Mouse (Mus musculus) limb, embryonic 14.5 days (tissue): ENCODE data around the gene Irak2. TPM values are rescaled to one million over a fixed set of nuclear protein-coding genes. Genes with fewer than 3 reads are reported as not detected.

Experiments used
- ATAC-seq: fragments of 200-750 bp; cut with Nextera tagmentation; 2 replicates; pipeline ENCODE4 v1.8.0; 2017; ENCODE audit warnings: low read depth, moderate number of reproducible peaks, moderate TSS enrichment; ENCODE audit not compliant: low FRiP score
- DNase-seq: peaks from one replicate; pipeline ENCODE4 v3.0.0-alpha.2; 2015; ENCODE audit warnings: low spot score
- H3K27ac ChIP-seq: fragments of 300-500 bp; sonication (generic); replicated peaks from 2 replicates; pipeline ENCODE4 v1.5.1; 2014; ENCODE audit warnings: low read depth, mild to moderate bottlenecking, low read length, moderate library complexity, mixed read lengths
- H3K27me3 ChIP-seq: fragments of 300-500 bp; sonication (generic); 2 replicates; pipeline ENCODE4 v1.6.1; 2014; ENCODE audit warnings: low read length, mixed read lengths; ENCODE audit not compliant: control insufficient read depth, insufficient read depth
- H3K36me3 ChIP-seq: fragments of 300-500 bp; sonication (generic); 2 replicates; pipeline ENCODE4 v1.6.1; 2014; ENCODE audit warnings: mild to moderate bottlenecking, low read length, moderate library complexity, mixed read lengths; ENCODE audit not compliant: control insufficient read depth, insufficient read depth
- H3K4me1 ChIP-seq: fragments of 300-500 bp; sonication (generic); 2 replicates; pipeline ENCODE4 v1.6.1; 2014; ENCODE audit warnings: antibody characterized with exemption, low read length, mixed read lengths; ENCODE audit not compliant: control insufficient read depth, insufficient read depth
- H3K4me2 ChIP-seq: fragments of 300-500 bp; sonication (generic); replicated peaks from 2 replicates; pipeline ENCODE4 v1.6.1; 2014; ENCODE audit warnings: low read depth, mild to moderate bottlenecking, low read length, moderate library complexity; ENCODE audit not compliant: severe bottlenecking
- H3K4me3 ChIP-seq: fragments of 300-500 bp; sonication (generic); replicated peaks from 2 replicates; pipeline ENCODE4 v1.5.1; 2014; ENCODE audit warnings: low read length
- H3K9ac ChIP-seq: fragments of 300-500 bp; sonication (generic); 2 replicates; pipeline ENCODE4 v1.6.1; 2014; ENCODE audit warnings: mild to moderate bottlenecking, low read depth, low read length, moderate library complexity; ENCODE audit not compliant: severe bottlenecking
- H3K9me3 ChIP-seq: fragments of 300-500 bp; sonication (generic); 2 replicates; pipeline ENCODE4 v1.6.1; 2016; ENCODE audit warnings: low read length; ENCODE audit not compliant: control insufficient read depth
- POLR2A ChIP-seq: fragments of 200-500 bp; IDR thresholded peaks from 2 replicates; pipeline ENCODE4 v1.8.0; 2012; ENCODE audit warnings: inconsistent platforms, mild to moderate bottlenecking, moderate library complexity, borderline replicate concordance; ENCODE audit not compliant: insufficient read depth, insufficient read length; ENCODE audit errors: extremely low read depth
- WGBS: fragments of 180-500 bp; shearing (Covaris S2); extraction: QIAGEN DNeasy Blood & Tissue Kit; methylation state at CpG from one replicate; pipeline ENCODE4 v1.1.7; 2014; 5-methylcytosine and 5-hydroxymethylcytosine counted together
- polyA plus RNA-seq, 2 experiments: library from polyadenylated mRNA; depleted of rRNA in 1 of 2; stranded (reverse) in 1 of 2; unstranded in 1 of 2; fragments of >200 nt; fragmentation: Nextera tagmentation in 1 of 2; extraction: Ambion mirVana in 1 of 2; gene quantifications; 2 replicates each; pipeline versions ENCODE4 v1.2.1 to v1.2.3; 2012 to 2014

The Irak2 gene
- polyA plus RNA-seq, 2 experiments = 3.3 to 9.0 TPM

GRCm38 (mm10) chr6:113714276-113714675 is 76.0 kb downstream of the Irak2 start:
- Histone ChIP-seq H3K4me1 (no peaks in the 10 kb centered on the region), H3K9ac (no peak overlapping the region), H3K27ac (no peak overlapping the region), H3K9me3 (no peaks in the 10 kb centered on the region), H3K4me3 (no peak overlapping the region), H3K4me2 (no peak overlapping the region), H3K36me3 (peaks cover 85% of the 10 kb centered on the region), H3K27me3 (no peaks in the 10 kb centered on the region)
- TF ChIP-seq POLR2A = no peak
- 86% methylated on average over 2 of the region's 2 CpGs for WGBS
- ATAC-seq (no peak), DNase-seq (no peak)

DNA sequence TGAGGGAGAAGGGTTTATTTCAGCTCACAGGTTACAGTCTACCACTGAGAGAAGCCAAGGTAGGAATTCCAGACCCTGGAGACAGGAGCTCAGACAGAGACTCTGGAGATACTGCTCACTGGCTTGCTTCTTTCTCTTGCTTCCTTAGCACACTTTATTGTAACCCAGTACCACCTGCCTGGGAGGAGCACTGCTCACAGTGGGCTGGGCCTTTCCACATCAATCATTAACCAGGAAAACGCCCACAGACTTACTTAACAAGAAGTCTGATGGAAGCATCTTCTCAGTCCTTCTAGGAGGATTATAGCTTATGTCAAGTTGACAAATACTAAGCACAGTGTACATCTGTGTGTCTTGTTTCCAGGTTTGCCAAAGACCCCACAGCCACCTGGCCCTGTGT is 76.5 kb downstream of the Irak2 start:
- Histone ChIP-seq H3K4me2 (no peak overlapping the region), H3K9me3 (no peaks in the 10 kb centered on the region), H3K27ac (no peak overlapping the region), H3K4me1 (no peaks in the 10 kb centered on the region), H3K9ac (no peak overlapping the region), H3K4me3 (no peak overlapping the region), H3K36me3 (peaks cover 85% of the 10 kb centered on the region), H3K27me3 (no peaks in the 10 kb centered on the region)
- DNase-seq = no peak
- TF ChIP-seq POLR2A = no peak
- no peak for ATAC-seq
- WGBS = 75% methylated on average over 1 of the region's 1 CpGs

GRCm38 (mm10) chr6:113717541-113717940 is 79.3 kb downstream of the Irak2 start:
- H3K4me1 ChIP-seq = no peaks in the 10 kb centered on the region
- H3K36me3 ChIP-seq = peaks cover 78% of the 10 kb centered on the region
- ATAC-seq (no peak), DNase-seq (no peak)
- H3K4me2 ChIP-seq = no peak overlapping the region
- no peaks in the 10 kb centered on the region for H3K9me3 ChIP-seq
- no peaks in the 10 kb centered on the region for H3K27me3 ChIP-seq
- WGBS = 84% methylated on average over 3 of the region's 3 CpGs
- H3K9ac ChIP-seq = no peak overlapping the region
- H3K27ac ChIP-seq = no peak overlapping the region
- no peak overlapping the region for H3K4me3 ChIP-seq
- TF ChIP-seq POLR2A = no peak

- H3K27ac ChIP-seq = no peak within 1 kb of the TSS
- peaks cover 73% of the 10 kb centered on the region for H3K36me3 ChIP-seq
- H3K9me3 ChIP-seq = no peaks in the 10 kb centered on the region
- 84% methylated on average over 3 of the region's 3 CpGs for whole genome bisulfite sequencing
- H3K9ac ChIP-seq = no peak within 1 kb of the TSS
- no peak within 1 kb of the TSS for H3K4me3 ChIP-seq
- no peaks in the 10 kb centered on the region for H3K27me3 ChIP-seq
- ATAC-seq = no peak
- H3K4me2 ChIP-seq = no peak within 1 kb of the TSS
- H3K4me1 ChIP-seq = no peaks in the 10 kb centered on the region
- TF ChIP-seq POLR2A = no peak
- no peak for DNase-seq
These were observed 81.6 kb downstream of the Irak2 start, which contains the start of gene Ghrl for GRCm38 (mm10) chr6:113719878-113720277. Gene Ghrl, minus strand, starts transcription at chr6:113719880.

DNA sequence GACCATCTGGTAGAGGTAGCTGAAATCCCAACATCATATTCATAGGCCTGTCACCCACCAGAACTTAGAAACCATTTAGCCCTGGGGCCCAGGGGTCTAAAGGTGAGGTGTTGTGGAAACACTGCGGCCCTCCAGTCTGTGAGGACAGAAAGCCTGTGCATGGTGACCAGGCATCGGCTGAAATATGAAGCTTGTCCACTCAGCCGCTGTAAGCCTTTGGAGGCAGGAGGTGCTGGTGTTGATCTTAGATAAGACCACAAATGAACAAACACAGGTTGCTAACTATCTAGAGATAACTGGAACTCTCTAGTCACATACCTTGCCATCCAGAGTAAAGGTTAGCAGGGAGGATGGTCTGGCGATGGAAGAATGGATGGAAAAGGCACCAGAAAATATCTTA is 82.8 kb downstream of the Irak2 start:
- Histone ChIP-seq H3K4me2 (no peak overlapping the region), H3K9me3 (no peaks in the 10 kb centered on the region), H3K27ac (no peak overlapping the region), H3K36me3 (peaks cover 73% of the 10 kb centered on the region), H3K9ac (no peak overlapping the region), H3K27me3 (no peaks in the 10 kb centered on the region), H3K4me3 (no peak overlapping the region), H3K4me1 (no peaks in the 10 kb centered on the region)
- DNase-seq (no peak), ATAC-seq (no peak)
- TF ChIP-seq POLR2A = no peak
- WGBS = 91% methylated on average over 4 of the region's 4 CpGs

- DNase-seq = no peak
- Histone ChIP-seq H3K9ac (no peak overlapping the region), H3K4me3 (no peak overlapping the region), H3K4me2 (no peak overlapping the region), H3K27me3 (no peaks in the 10 kb centered on the region), H3K27ac (no peak overlapping the region), H3K4me1 (no peaks in the 10 kb centered on the region), H3K9me3 (no peaks in the 10 kb centered on the region), H3K36me3 (peaks cover 93% of the 10 kb centered on the region)
- no peak for ATAC-seq
- 90% methylated on average over 7 of the region's 7 CpGs for WGBS
- no peak for TF ChIP-seq POLR2A
These were observed 89.9 kb downstream of the Irak2 start for GRCm38 (mm10) chr6:113728181-113728580.
